Mouse (Mus musculus) thymus, adult 2 months (tissue): ENCODE results near the gene Card6.

Experiments used
- CTCF ChIP-seq: fragments of 200-500 bp; IDR thresholded peaks from 2 replicates; pipeline ENCODE4 v1.5.1; 2012; ENCODE audit warnings: mild to moderate bottlenecking, control low read depth, low read length, moderate library complexity, borderline replicate concordance; ENCODE audit not compliant: control insufficient read depth, poor library complexity, insufficient read depth; ENCODE audit errors: extremely low read depth
- POLR2A ChIP-seq: fragments of 200-500 bp; IDR thresholded peaks from 2 replicates; pipeline ENCODE4 v1.6.1; 2012; ENCODE audit warnings: mild to moderate bottlenecking, low read length, control low read depth, moderate library complexity; ENCODE audit not compliant: control insufficient read depth, poor library complexity, insufficient read depth; ENCODE audit errors: extremely low read depth

GRCm38 (mm10) chr15:5142047-5142446 is 33.7 kb upstream of the Card6 start:
- TF ChIP-seq CTCF, result no peak
- no peak for TF ChIP-seq POLR2A
